In genomic region chr7:57591578-57592431, GRCm38 (mm10) we compare ENCODE assay signal across 8 mouse cellular contexts.
DNase-seq lines count a peak whose midpoint lies in the region; ATAC-seq lines count a peak whose summit lies in the region.

No protein-coding gene starts in this region.

- under 1% methylated on average over 50 of the region's 56 CpGs for WGBS in embryonic facial prominence, embryonic 11.5 days

- peak; percentile 33 for DNase-seq in MN1 (ENCODE audit: low spot score)
- DNase-seq in adrenal gland, adult 8-10 months, result peak; percentile 19
- peak; percentile 81 for DNase-seq in embryonic facial prominence, embryonic 11.5 days (ENCODE audit: low spot score)
- peak; percentile 16 to 18 for DNase-seq in heart, postnatal 36 days
- peak; percentile 36 to 43 for DNase-seq in layer of hippocampus, postnatal 14 days (ENCODE audit: low spot score in 2 of 2)
- DNase-seq in mesoderm, embryonic 11.5 days (ENCODE audit: low read depth, low spot score), result peak; percentile 81
- DNase-seq in right cerebral cortex, postnatal 4 days, result peak; percentile 60
- no peak for DNase-seq in natural killer cell, adult 2 months (ENCODE audit: low spot score in 2 of 2)

- ATAC-seq in embryonic facial prominence, embryonic 11.5 days (replicated peaks; ENCODE audit: insufficient number of reproducible peaks, low FRiP score, low TSS enrichment, low read depth), result peak; percentile 46

- intact Hi-C loops in heart, postnatal 36 days (cut with DNase I), result no loop called here

- H3K27ac ChIP-seq in embryonic facial prominence, embryonic 11.5 days (replicated peaks; ENCODE audit: low read depth, low read length), result no peak overlapping the region

- H3K4me1 ChIP-seq in embryonic facial prominence, embryonic 11.5 days (ENCODE audit: control insufficient read depth, insufficient read depth, low read length), result peaks cover 4% of the 10 kb centered on the region; the same call in 1 of the 2 replicates

- peak overlapping the region; percentile 56 for H3K9ac ChIP-seq in embryonic facial prominence, embryonic 11.5 days (replicated peaks; ENCODE audit: low read length)

- H3K4me2 ChIP-seq in embryonic facial prominence, embryonic 11.5 days (ENCODE audit: low read depth, low read length), result peak overlapping the region; percentile 97

- H3K9me3 ChIP-seq in embryonic facial prominence, embryonic 11.5 days (replicated peaks; ENCODE audit: control insufficient read depth, low read length), result no peaks in the 10 kb centered on the region

- H3K27me3 ChIP-seq in embryonic facial prominence, embryonic 11.5 days (ENCODE audit: control insufficient read depth, insufficient read depth, low read length), result peaks cover 13% of the 10 kb centered on the region

- peak overlapping the region; percentile 64 for H3K4me3 ChIP-seq in embryonic facial prominence, embryonic 11.5 days (ENCODE audit: low read depth, low read length)

- no peaks in the 10 kb centered on the region for H3K36me3 ChIP-seq in embryonic facial prominence, embryonic 11.5 days (replicated peaks; ENCODE audit: control insufficient read depth, insufficient read depth, low read depth, low read length)

Comparison
In these comparisons a context has a peak if more than half of its experiments do, and no peak if none do; other contexts are left out.
1. DNase-seq: peak in MN1 (single experiment), adrenal gland, adult 8-10 months (single experiment), embryonic facial prominence, embryonic 11.5 days (single experiment), heart, postnatal 36 days (2 of 2), layer of hippocampus, postnatal 14 days (2 of 2), mesoderm, embryonic 11.5 days (single experiment) and right cerebral cortex, postnatal 4 days (single experiment); none in natural killer cell, adult 2 months (0 of 2).